Mouse (Mus musculus) embryonic stem cell, embryonic (primary cell): ENCODE data around the gene Trpv1.

ENCODE experiments used
- CTCF ChIA-PET, 4 experiments: fragments of 300-600 bp in 2 of 4; fragments of 350-600 bp in 2 of 4; sonication (Branson Sonifier 250); formaldehyde crosslinking; loops; one replicate each; lab custom pipeline; 2022; ENCODE audit warnings: inconsistent platforms in 2 of 4; lab: Charles Lee
- POLR2A ChIA-PET, 4 experiments: fragments of 300-600 bp in 2 of 4; fragments of 350-600 bp in 2 of 4; sonication (Branson Sonifier 250); formaldehyde crosslinking; loops; one replicate each; lab custom pipeline; 2022; ENCODE audit warnings: antibody characterized with exemption in 4 of 4, inconsistent platforms in 1 of 4; lab: Charles Lee

The Trpv1 gene

GRCm38 (mm10) chr11:73220651-73221050, 13.4 kb upstream of the Trpv1 start:
- ChIA-PET POLR2A (interaction anchor here in 1 of 4 experiments (1.0 kb wide), 1 partner anchor 47 kb away, joined by 3 read pairs; the partner anchor contains the start of gene Trpv3), CTCF (interaction anchor here in 1 of 4 experiments (0.5 kb wide), 1 partner anchor 289 kb away, joined by 3 read pairs; no protein-coding TSS in a partner anchor)

DNA sequence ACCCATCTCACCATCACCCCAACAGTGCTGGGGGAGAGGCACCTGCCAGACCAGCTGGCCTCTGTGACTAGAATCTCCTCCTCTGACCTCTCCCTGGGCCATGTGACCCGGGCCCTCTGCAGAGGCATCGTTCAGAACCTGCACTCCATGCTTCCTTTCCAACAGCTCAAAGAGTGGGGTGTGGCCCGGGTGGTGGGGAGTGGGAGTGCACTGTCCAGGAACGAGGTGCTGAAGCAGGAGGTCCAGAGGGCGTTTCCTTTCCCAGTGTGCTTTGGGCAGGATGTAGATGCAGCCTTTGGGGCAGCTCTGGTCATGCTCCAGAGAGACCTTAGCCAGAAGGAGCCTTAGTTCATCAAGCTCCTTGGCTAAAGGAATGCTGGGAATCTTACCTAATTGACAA, 11.2 kb upstream of the Trpv1 start:
- ChIA-PET POLR2A (interaction anchor here in 2 of 4 experiments (1.0 to 3.8 kb wide), 4 partner anchors 24 to 85 kb away, joined by 3 to 12 read pairs (median 4); partner anchors contain the start of genes Ctns (in 2 of the 2), Shpk (in 2 of the 2) and Haspin (in 1 of the 2)), CTCF (interaction anchor here in 3 of 4 experiments (0.6 to 1.7 kb wide), 4 partner anchors 21 to 215 kb away, joined by 3 to 4 read pairs (median 3); no protein-coding TSS in a partner anchor)

DNA sequence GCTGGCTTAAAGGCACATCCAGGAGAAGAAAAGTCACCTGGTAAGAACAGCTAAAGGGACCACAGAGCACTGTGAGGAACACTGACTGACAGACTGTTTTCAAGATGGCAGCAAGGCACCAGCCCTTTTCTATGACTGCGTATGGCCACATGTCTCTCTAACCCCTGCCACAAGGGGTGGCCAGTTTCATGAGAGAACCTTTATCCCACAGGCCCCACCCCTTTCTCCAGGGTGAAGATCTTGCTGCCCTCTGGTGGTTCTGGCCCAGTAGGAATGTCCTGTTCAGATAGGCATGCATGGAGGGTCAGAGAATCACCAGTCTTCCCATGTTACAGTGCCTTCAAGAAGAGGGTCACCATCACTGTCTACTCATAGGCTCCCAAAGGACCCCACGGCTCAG, 10.1 kb upstream of the Trpv1 start:
- ChIA-PET POLR2A (interaction anchor here in 2 of 4 experiments (0.6 to 3.8 kb wide), 4 partner anchors 25 to 97 kb away, joined by 3 to 12 read pairs (median 3); partner anchors contain the start of genes Ctns (in 1 of the 2), Haspin (in 1 of the 2) and Shpk (in 1 of the 2)), CTCF (no interaction called here)

DNA sequence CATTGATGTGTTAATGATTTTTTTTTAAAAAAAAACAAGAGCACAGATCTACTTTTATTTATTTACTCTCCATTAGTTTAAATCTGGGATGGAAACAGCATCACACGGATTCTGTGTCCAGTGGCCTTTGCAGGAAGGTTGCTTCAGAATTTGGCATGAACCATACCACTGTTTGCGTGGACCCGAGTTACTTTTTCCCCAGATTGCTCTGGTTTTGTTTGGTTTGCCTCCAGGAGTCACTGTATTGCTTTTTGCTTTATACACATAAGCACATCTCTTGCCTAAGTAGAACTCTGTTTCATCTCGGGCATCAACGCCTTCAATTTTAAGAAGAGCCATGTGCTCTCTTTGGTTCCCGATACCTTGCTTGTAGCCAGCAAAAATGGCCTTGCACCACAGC, 8.2 kb upstream of the Trpv1 start:
- ChIA-PET CTCF (no interaction called here), POLR2A (interaction anchor here in 1 of 4 experiments (3.8 kb wide), 1 partner anchor 27 kb away, joined by 12 read pairs; the partner anchor contains the start of genes Ctns and Shpk)

DNA sequence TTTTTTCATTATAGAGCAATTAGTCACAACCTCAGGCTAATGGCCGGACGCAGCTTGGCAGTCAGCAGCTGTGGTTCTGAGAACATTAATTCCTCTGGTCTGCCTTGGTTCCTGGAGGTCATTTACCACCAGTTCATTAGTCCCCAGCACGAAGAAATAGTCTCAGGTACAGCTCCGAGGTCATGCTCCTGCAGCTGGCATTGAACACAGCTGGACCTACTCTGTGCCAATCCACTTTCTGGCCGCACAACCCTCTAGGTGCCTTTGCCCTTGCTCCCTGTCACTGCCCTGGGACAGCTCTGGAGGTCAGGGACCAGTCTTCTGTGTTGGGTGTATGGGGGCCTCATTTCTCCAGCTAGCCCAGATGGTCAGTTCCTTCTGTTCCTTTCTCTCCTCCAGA, 5.2 kb upstream of the Trpv1 start:
- ChIA-PET POLR2A (interaction anchor here in 1 of 4 experiments (0.6 kb wide), 1 partner anchor 42 kb away, joined by 4 read pairs; no protein-coding TSS in a partner anchor), CTCF (no interaction called here)

GRCm38 (mm10) chr11:73230081-73230480, 4.0 kb upstream of the Trpv1 start:
- ChIA-PET CTCF (no interaction called here), POLR2A (no interaction called here)

DNA sequence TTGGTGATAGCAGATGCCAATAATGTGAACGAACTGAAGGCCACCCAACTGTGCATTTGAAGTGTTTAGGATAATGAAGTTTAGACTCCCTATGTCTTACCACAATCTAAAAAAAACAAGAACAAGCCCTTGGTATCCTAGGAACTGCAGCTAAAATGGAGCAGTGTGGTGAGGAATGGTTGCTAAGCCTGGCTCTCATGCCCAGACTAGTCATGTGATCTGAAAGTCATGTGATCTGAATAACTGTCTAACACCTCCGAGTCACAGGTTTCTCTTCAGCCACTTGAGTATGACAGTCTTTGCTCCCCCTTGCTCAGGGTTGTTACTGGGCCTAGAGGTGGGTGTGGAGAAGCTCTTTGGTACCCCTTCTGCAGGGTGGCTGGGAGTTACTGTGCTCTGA, 1.6 kb upstream of the Trpv1 start:
- POLR2A ChIA-PET, result interaction anchor here in 2 of 4 experiments (1.2 to 1.5 kb wide), 2 partner anchors 34 to 35 kb away, joined by 3 to 5 read pairs; partner anchors contain the start of genes Ctns (in 1 of the 2) and Shpk (in 1 of the 2)
- CTCF ChIA-PET, result interaction anchor here in 1 of 4 experiments (0.6 kb wide), 1 partner anchor 11 kb away, joined by 4 read pairs; no protein-coding TSS in a partner anchor

GRCm38 (mm10) chr11:73235990-73236701, 2.1 kb downstream of the Trpv1 start:
- ChIA-PET CTCF (no interaction called here), POLR2A (interaction anchor here in 1 of 4 experiments (0.7 kb wide), 2 partner anchors 228 to 373 kb away, joined by 4 to 5 read pairs; no protein-coding TSS in a partner anchor)

DNA sequence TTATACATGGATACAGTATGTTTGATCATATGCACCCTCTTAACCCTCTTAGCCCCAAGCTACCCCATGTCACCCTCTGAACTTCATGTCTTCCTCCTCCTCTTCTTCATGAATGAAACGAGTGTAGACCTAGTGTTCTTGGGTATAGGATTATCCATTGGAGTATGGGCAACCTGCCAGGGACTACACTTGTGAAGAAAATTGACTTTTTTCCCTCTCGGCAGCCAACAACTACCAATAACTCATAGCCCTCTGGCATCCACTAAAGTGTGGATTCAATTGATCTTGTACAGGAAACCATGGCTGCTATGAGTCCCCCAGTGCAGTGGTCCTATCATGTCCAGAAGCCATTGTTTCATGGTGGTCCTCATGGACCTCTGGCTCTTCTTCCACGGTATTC, 2.6 kb downstream of the Trpv1 start:
- POLR2A ChIA-PET, result interaction anchor here in 1 of 4 experiments (0.7 kb wide), 2 partner anchors 229 to 374 kb away, joined by 4 to 5 read pairs; no protein-coding TSS in a partner anchor
- CTCF ChIA-PET, result no interaction called here

DNA sequence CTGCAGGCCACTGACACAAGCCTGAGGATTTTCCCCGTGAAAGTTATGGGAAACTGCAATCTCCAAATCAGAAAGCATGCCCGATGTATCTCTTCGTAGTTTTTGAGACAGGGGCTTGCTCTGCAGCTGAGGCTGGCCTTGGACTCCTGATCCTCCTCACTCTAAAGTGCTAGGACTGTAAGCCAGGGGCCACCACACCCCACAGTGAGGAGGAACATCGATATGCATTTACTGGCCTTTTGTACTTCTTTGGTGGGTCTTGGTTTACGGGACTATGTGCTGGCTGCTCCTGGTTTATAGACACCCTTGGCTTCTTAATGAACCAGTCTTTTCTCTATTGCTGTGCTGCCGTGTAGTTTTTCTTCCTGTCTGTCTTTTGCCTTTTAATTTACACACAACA, 8.1 kb downstream of the Trpv1 start:
- ChIA-PET POLR2A (interaction anchor here in 1 of 4 experiments (1.1 kb wide), 1 partner anchor 15 kb away, joined by 3 read pairs; no protein-coding TSS in a partner anchor), CTCF (no interaction called here)

DNA sequence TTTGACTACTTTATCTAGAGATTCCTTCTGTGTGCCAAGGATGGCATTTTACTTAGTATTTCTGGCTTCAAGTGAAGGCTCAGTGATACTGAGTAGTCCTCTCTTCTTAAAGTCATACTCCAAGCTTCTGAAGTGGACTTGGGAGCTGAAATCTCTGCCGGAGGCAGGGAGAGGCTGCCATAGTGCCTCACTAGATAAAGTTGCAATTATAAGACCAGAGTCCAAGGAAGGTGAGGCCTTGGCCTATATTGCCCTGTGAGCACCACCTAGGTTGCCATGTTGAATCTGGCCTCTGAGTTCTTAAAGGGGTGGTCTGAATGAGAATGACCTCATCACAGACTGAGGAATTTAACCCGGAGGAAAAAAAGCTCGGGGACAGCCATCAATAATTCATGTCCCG, 8.7 kb downstream of the Trpv1 start:
- POLR2A ChIA-PET, result interaction anchor here in 1 of 4 experiments (0.5 kb wide), 1 partner anchor 91 kb away, joined by 3 read pairs; no protein-coding TSS in a partner anchor
- CTCF ChIA-PET, result no interaction called here

DNA sequence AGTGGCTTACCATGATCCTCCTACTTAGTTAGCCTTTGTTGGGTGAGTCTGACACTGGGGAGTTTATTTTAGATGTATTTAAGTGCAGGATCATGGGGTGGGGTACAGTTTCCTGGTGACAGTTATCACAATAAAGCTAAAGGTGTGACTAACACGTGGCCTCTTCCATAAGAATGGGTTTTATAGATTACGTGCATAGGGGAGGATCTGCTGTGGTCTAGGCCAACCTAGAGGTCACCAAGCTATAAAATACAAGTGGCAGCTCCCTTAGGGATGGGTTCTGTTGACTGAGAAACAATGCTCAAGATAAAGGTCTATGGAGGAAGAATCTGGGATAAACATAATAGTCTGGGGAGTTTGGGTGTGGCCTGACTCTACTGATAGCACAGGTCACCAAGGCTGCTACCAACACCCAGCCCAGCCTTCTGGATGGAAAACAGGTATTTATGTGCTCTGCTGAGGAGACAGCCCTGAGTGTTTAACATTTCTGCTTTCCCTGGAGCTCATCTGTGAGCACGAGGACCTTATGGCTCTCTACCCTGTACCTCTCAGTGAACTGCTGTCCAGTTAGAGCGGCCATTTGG, 23.4 kb downstream of the Trpv1 start:
- ChIA-PET POLR2A (interaction anchor here in 3 of 4 experiments (0.7 to 2.2 kb wide), 12 partner anchors 8 to 328 kb away, joined by 3 to 10 read pairs (median 4); partner anchors contain the start of genes Ctns (in 2 of the 3), Shpk (in 2 of the 3) and Trpv3 (in 2 of the 3)), CTCF (no interaction called here)

DNA sequence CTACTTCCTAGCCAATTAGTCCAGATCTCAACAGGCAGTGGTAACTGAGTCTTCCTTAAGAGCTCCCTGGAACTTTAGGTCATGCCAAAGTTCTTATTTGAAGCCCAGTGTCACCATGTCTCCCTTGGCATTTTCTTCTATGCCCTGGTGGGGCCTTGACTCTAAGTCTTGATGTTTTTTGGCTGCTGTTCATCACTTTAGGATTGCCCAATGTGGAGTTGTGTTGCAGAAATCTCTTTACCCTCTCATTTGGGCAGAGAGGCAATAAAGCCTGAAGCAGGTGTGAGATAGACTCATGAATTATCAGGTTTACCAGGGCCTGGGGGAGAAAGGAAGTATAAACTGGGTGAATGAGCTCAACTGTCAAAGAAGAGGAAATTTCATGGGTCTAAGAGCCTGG, 24.6 kb downstream of the Trpv1 start:
- POLR2A ChIA-PET, result interaction anchor here in 2 of 4 experiments (0.6 to 2.2 kb wide), 3 partner anchors 9 to 66 kb away, joined by 3 to 10 read pairs (median 3); partner anchors contain the start of gene Trpv3 (in 2 of the 2)
- CTCF ChIA-PET, result no interaction called here

DNA sequence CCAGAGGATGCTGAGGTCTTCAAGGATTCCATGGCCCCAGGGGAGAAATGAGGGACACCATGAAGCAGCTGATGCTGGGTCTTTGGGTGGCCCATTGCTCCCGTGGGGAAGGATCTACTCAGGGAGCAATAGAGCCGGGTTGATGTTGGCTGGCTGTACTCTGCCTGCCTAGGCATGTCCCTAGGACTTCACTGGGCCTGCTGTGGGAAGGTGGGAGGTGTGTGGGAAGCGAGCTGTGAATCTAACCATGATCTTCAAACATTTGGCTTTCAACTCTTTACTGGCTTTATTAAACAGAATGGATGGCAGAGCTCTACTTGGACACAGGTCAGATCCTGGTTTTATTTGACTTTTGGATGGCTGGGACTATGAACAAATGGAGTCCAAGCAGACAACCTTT, 26.4 kb downstream of the Trpv1 start:
- ChIA-PET POLR2A (no interaction called here), CTCF (interaction anchor here in 1 of 4 experiments (0.5 kb wide), 1 partner anchor 445 kb away, joined by 3 read pairs; no protein-coding TSS in a partner anchor)

DNA sequence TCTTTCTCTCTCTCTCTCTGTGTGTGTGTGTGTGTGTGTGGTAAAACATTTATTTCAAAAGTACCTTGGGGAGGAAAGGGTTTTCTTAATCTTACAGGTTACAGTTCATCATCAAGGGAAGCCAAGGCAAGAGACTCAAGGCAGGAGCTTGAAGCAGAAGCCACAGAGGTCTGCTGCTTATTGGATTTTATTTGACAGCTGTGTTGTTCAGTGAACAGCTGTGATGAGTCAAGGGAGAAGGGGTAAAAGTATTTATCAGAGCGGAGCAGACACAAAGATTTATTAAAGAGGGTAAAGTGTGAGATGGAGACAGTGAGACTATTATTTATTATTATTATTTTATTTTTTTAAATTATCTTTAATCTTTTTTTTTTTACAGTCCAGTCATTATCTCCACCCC, 27.3 kb downstream of the Trpv1 start:
- ChIA-PET CTCF (no interaction called here), POLR2A (interaction anchor here in 1 of 4 experiments (0.7 kb wide), 1 partner anchor 395 kb away, joined by 3 read pairs; no protein-coding TSS in a partner anchor)

DNA sequence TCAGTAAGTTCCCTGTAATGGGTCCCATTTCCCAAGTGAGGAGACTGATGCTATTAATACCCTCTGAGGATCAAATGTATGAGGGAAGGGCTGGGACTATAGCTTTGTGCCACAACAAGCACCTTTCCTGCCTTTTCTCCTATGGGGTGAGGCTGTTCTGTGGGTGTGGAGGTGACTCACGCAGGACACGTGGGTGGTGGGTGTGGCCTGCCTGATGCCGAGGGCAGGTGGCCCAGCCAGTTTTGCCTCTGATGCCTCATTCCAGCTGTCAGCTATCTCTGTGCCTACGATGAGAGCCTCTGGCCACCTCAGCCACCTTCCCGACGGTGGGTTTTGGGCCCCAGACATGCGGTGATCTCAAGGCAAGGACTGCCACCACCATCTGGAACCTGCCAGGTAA, 33.2 kb downstream of the Trpv1 start, which contains the start of gene Trpv3:
Gene Trpv3, plus strand, starts transcription at position 122 of the 400 bp plus-strand sequence.
- ChIA-PET POLR2A (interaction anchor here in 3 of 4 experiments (0.6 to 2.0 kb wide), 7 partner anchors 9 to 137 kb away, joined by 3 to 10 read pairs (median 3); partner anchors contain the start of genes Ctns (in 1 of the 3) and Shpk (in 1 of the 3)), CTCF (interaction anchor here in 2 of 4 experiments (0.6 to 1.2 kb wide), 2 partner anchors 14 to 670 kb away, joined by 4 read pairs; no protein-coding TSS in a partner anchor)

DNA sequence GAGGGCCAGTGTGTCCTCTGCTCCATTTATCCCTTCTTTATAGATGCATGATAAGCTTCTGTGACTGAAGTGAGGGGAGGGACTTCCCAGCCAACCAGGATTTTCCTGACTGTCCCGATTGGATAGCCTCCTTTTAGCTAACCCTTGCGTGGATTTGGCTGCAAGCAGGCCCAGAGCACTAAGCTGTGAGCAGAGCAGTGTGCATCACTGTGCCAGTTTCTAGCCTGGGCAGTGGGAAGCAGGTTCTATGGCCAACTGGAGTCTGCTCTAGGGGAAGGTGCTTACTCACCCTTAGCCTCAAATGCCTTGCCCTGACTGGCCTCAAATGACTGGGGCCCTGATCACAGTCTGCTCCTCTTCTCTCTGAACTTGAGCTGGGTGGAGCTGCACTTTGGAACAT, 40.7 kb downstream of the Trpv1 start:
- ChIA-PET POLR2A (interaction anchor here in 2 of 4 experiments (1.3 to 2.3 kb wide), 2 partner anchors 17 to 76 kb away, joined by 4 to 9 read pairs; partner anchors contain the start of genes Ctns (in 1 of the 2) and Shpk (in 1 of the 2)), CTCF (interaction anchor here in 1 of 4 experiments (0.6 kb wide), 1 partner anchor 1255 kb away, joined by 9 read pairs; no protein-coding TSS in a partner anchor)

DNA sequence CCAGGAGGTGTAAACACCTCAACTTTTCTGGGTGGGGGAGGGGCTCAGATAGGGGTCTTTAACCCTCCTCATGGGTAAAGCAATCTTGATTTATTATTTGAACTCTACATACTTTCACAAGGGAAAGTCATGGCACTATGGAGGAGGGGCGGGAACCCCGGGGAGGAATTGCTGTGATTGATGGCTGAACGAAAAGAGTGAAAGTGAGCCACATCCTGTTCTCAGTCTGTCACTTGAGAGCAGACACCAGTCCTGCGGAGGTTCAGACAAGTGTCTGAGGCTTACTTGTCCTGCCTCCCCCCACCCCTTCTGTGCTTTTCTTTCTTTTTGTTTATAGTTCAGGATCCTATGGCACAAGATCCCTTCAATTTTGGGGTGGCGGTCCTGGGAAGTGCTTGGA, 46.6 kb downstream of the Trpv1 start:
- ChIA-PET POLR2A (interaction anchor here in 1 of 4 experiments (0.9 kb wide), 1 partner anchor 120 kb away, joined by 3 read pairs; the partner anchor contains the start of gene P2rx5), CTCF (interaction anchor here in 3 of 4 experiments (0.6 to 1.5 kb wide), 11 partner anchors 13 to 1524 kb away, joined by 3 to 8 read pairs (median 4); partner anchors contain the start of genes Haspin (in 1 of the 3), Trpv1 (in 1 of the 3) and Trpv3 (in 1 of the 3))
